Mouse (Mus musculus) bone marrow, adult 2 months (tissue): ENCODE results near the gene Pikfyve.

Experiments
- CTCF ChIP-seq: fragments of 200-500 bp; IDR thresholded peaks from 2 replicates; pipeline ENCODE4 v1.5.1; 2011; ENCODE audit warnings: low read length, control low read depth; ENCODE audit not compliant: control insufficient read depth, insufficient read depth
- POLR2A ChIP-seq: fragments of 200-500 bp; IDR thresholded peaks from 2 replicates; pipeline ENCODE4 v1.6.1; 2011; ENCODE audit warnings: low read depth, mild to moderate bottlenecking, control low read depth, low read length, borderline replicate concordance; ENCODE audit not compliant: control insufficient read depth

DNA sequence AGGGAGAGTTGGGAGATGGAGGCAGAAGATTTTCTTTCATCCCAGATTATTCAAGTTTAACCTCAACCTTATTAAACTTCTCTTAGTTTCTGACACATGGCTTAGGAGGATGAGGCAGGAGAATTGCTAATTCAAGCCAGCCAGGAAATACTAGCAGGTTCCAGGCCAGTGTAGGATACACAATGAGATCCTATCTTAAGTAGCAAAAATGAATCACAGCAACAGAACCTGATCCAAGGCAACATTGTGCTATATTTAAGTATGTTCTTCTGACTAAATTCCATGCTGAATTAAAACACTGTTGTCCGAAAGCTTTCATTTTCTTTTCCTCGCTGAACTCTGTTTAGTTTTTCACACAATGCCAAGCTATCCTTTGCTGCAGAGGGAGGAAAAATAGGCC is 6.7 kb downstream of the Pikfyve start:
- TF ChIP-seq POLR2A (no peak), CTCF (no peak)
